26 mouse cellular contexts compared by ENCODE assay signal in the genomic region with DNA sequence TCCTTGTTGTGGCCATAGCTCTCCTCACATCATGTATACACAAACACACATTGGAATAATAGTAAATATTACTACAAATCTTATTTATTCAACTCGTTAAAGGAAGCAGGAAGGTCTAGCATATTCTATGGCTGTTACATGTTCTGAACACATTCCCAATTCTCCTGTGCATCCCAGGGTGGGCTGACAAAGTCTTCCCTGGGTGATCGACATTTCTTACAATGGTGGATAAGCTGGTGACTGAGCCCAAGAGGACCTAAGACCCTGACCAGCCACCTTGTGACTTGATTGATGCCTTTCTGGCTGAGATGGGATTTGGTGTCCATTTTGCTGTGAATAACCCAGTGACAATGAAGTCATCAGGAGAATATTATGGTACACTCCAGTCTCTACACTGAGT. TPM values are rescaled to one million over a fixed set of nuclear protein-coding genes. Genes with fewer than 3 reads are reported as not detected.
DNase-seq lines count a peak whose midpoint lies in the region; ATAC-seq and TF ChIP-seq lines count a peak whose summit lies in the region.
"Had no signal": no experiment of that assay in that cellular context is flagged by ENCODE, and none has a peak within 500 bp of the region (broad histone marks: within the 10 kb centered on the region; RNA-seq: fewer than 3 reads in every experiment).

No protein-coding gene starts in this region.

- WGBS in heart, adult 2 months = 74% methylated on average over 2 of the region's 2 CpGs
- 79% methylated on average over 2 of the region's 2 CpGs for WGBS in heart, embryonic 10.5 days
- WGBS in heart, embryonic 12.5 days = 74% methylated on average over 2 of the region's 2 CpGs
- 90% methylated on average over 2 of the region's 2 CpGs for WGBS in liver, adult 2 months

- no peak overlapping the region for H3K4me2 ChIP-seq in heart, embryonic 12.5 days

- H3K36me3 ChIP-seq in heart, adult 2 months (ENCODE audit: control insufficient read depth, insufficient read depth, low read length) = no peaks in the 10 kb centered on the region
- H3K36me3 ChIP-seq in heart, embryonic 10.5 days = no peaks in the 10 kb centered on the region
- H3K36me3 ChIP-seq in heart, embryonic 12.5 days = no peaks in the 10 kb centered on the region
- H3K36me3 ChIP-seq in liver, adult 2 months (ENCODE audit: control insufficient read depth, insufficient read depth, low read length) = no peaks in the 10 kb centered on the region
- H3K36me3 ChIP-seq: G1E had no signal

- no peak overlapping the region for H3K4me3 ChIP-seq in heart, adult 2 months
- H3K4me3 ChIP-seq in heart, embryonic 10.5 days = no peak overlapping the region
- no peak overlapping the region for H3K4me3 ChIP-seq in heart, embryonic 12.5 days
- no peak overlapping the region for H3K4me3 ChIP-seq in liver, adult 2 months (ENCODE audit: insufficient read depth, low read depth, low read length)

- no peaks in the 10 kb centered on the region for H3K4me1 ChIP-seq in heart, adult 2 months (ENCODE audit: control insufficient read depth, insufficient read depth, low read length)
- no peaks in the 10 kb centered on the region for H3K4me1 ChIP-seq in heart, embryonic 10.5 days
- no peaks in the 10 kb centered on the region for H3K4me1 ChIP-seq in heart, embryonic 12.5 days (replicated peaks)
- peaks cover 20% of the 10 kb centered on the region for H3K4me1 ChIP-seq in liver, adult 2 months (ENCODE audit: control insufficient read depth, insufficient read depth, low read length)

- TF ChIP-seq EP300 in heart, adult 2 months (IDR thresholded peaks at IDR 0.05; ENCODE audit: insufficient read depth, low read depth, low read length) = no peak

- no peak for TF ChIP-seq CTCF in heart, adult 2 months (IDR thresholded peaks at IDR 0.05)
- TF ChIP-seq CTCF in liver, adult 2 months (IDR thresholded peaks at IDR 0.05; ENCODE audit: low read depth, low read length) = no peak

- peak; percentile 63 for DNase-seq in heart, adult 11 months
- DNase-seq in heart, adult 2 months = no peak
- peak; percentile 71 for DNase-seq in heart, embryonic 10.5 days (ENCODE audit: low spot score)
- no peak for DNase-seq in liver, adult 2 months (ENCODE audit: extremely low read depth, low read depth, low spot score)
- DNase-seq in liver = no peak
- DNase-seq: adrenal gland, adult 2 months; adrenal gland, adult 8-10 months; adrenal gland, postnatal 10 days; adrenal gland, postnatal 14 days; adrenal gland, postnatal 25 days; adrenal gland, postnatal 36 days; B cell, adult 2 months; cerebellum, adult 11 months; cerebellum, adult 11-12 months; cerebellum, adult 18-20 months had no signal

- no peak for TF ChIP-seq POLR2A in heart, adult 2 months (IDR thresholded peaks at IDR 0.05; ENCODE audit: insufficient read depth, low read depth, low read length)
- no peak for TF ChIP-seq POLR2A in liver, adult 2 months (IDR thresholded peaks at IDR 0.05; ENCODE audit: extremely low read depth, insufficient read depth, low read length)

- ATAC-seq in heart, embryonic 12.5 days (ENCODE audit: insufficient number of reproducible peaks, low FRiP score) = no peak
- ATAC-seq: activated CD4-positive, CD25-positive, alpha-beta regulatory T cell, adult 4 months; CD4-positive, CD25-positive, alpha-beta regulatory T cell, adult 4 months; Patski had no signal

- H3K9ac ChIP-seq in heart, adult 2 months (ENCODE audit: low read depth, low read length) = no peak overlapping the region
- no peak overlapping the region for H3K9ac ChIP-seq in heart, embryonic 12.5 days
- H3K9ac ChIP-seq in liver, adult 2 months (ENCODE audit: low read depth, low read length) = no peak overlapping the region

- H3K9me3 ChIP-seq in heart, embryonic 10.5 days = peaks cover 5% of the 10 kb centered on the region; the same call in 1 of the 2 replicates
- H3K9me3 ChIP-seq in heart, embryonic 12.5 days (replicated peaks) = peaks cover 17% of the 10 kb centered on the region

- intact Hi-C loops in heart, adult 2 months (cut with DNase I) = no loop called here

- H3K27ac ChIP-seq in heart, adult 2 months = no peak overlapping the region
- no peak overlapping the region for H3K27ac ChIP-seq in heart, embryonic 10.5 days
- no peak overlapping the region for H3K27ac ChIP-seq in heart, embryonic 12.5 days (ENCODE audit: poor library complexity, severe bottlenecking)
- H3K27ac ChIP-seq in liver, adult 2 months (replicated peaks; ENCODE audit: insufficient read depth, low read depth, low read length) = peak overlapping the region; percentile 79

- no peaks in the 10 kb centered on the region for H3K27me3 ChIP-seq in heart, adult 2 months (ENCODE audit: control insufficient read depth, insufficient read depth, low read length)
- no peaks in the 10 kb centered on the region for H3K27me3 ChIP-seq in heart, embryonic 10.5 days (ENCODE audit: insufficient read depth, poor library complexity, severe bottlenecking)
- no peaks in the 10 kb centered on the region for H3K27me3 ChIP-seq in heart, embryonic 12.5 days (replicated peaks)
- H3K27me3 ChIP-seq in liver, adult 2 months (ENCODE audit: control insufficient read depth, insufficient read depth, low read length) = no peaks in the 10 kb centered on the region
- H3K27me3 ChIP-seq: Patski had no signal

- H3K79me2 ChIP-seq in heart, adult 2 months (replicated peaks; ENCODE audit: control insufficient read depth, insufficient read depth, low read length) = no peaks in the 10 kb centered on the region
- no peaks in the 10 kb centered on the region for H3K79me2 ChIP-seq in liver, adult 2 months (ENCODE audit: control insufficient read depth, insufficient read depth, low read length)

RNA-seq across cellular contexts. Expression of gene Cyp2d9, which starts 2.4 kb away (rescaled TPM):
- total RNA-seq in heart, adult 2 months (2021) = not detected
- polyA plus RNA-seq in heart, adult 2 months (2012; rRNA removed) = 0.16 TPM in 1 of 2 replicates, not detected in the other
- polyA plus RNA-seq in heart, embryonic 10.5 days (2016; fragmentation: Nextera tagmentation; extraction: Ambion mirVana) = not detected in 2 replicates
- polyA plus RNA-seq in heart, embryonic 12.5 days (2016; fragmentation: Nextera tagmentation; extraction: Ambion mirVana) = not detected in 2 replicates
- 46.2 and 99.8 TPM in 2 replicates for total RNA-seq in liver, adult 2 months (2014; rRNA removed)
- 103 and 162 TPM in 2 replicates for polyA plus RNA-seq in liver, adult 2 months (2012; rRNA removed)
- total RNA-seq: adrenal gland, adult 18-20 months; adrenal gland, postnatal 25 days; CH12.LX; ES-E14; MEL had no signal
- polyA plus RNA-seq: activated CD4-positive, CD25-positive, alpha-beta regulatory T cell, adult 4 months; adrenal gland, adult 2 months; brain, embryonic 14.5 days; C2C12; CD4-positive, CD25-positive, alpha-beta regulatory T cell, adult 4 months; G1E; Patski had no signal

RNA-seq across cellular contexts. Expression of gene Cyp2d10, which starts 28.6 kb away (rescaled TPM):
- total RNA-seq in heart, adult 2 months (2021) = under 1 TPM; 0.26 to 0.34 TPM
- 0.08 and 0.38 TPM in 2 replicates for polyA plus RNA-seq in heart, adult 2 months (2012; rRNA removed)
- 0.75 TPM in 1 of 2 replicates, not detected in the other for polyA plus RNA-seq in heart, embryonic 10.5 days (2016; fragmentation: Nextera tagmentation; extraction: Ambion mirVana)
- polyA plus RNA-seq in heart, embryonic 12.5 days (2016; fragmentation: Nextera tagmentation; extraction: Ambion mirVana) = 0.15 TPM in 1 of 2 replicates, not detected in the other
- total RNA-seq in liver, adult 2 months (2014; rRNA removed) = 729 and 912 TPM in 2 replicates
- 1,682 and 1,823 TPM in 2 replicates for polyA plus RNA-seq in liver, adult 2 months (2012; rRNA removed)
- total RNA-seq: adrenal gland, adult 18-20 months; CH12.LX; ES-E14; MEL had no signal
- polyA plus RNA-seq: activated CD4-positive, CD25-positive, alpha-beta regulatory T cell, adult 4 months; brain, embryonic 14.5 days; C2C12; CD4-positive, CD25-positive, alpha-beta regulatory T cell, adult 4 months; G1E had no signal

RNA-seq across cellular contexts. Expression of gene Cyp2d11, which starts 41.8 kb away (rescaled TPM):
- under 1 TPM in 1 of 2 experiments, not detected in 1; 0.18 TPM for total RNA-seq in heart, adult 2 months (2021)
- not detected in 2 replicates for polyA plus RNA-seq in heart, adult 2 months (2012; rRNA removed)
- polyA plus RNA-seq in heart, embryonic 10.5 days (2016; fragmentation: Nextera tagmentation; extraction: Ambion mirVana) = not detected in 2 replicates
- polyA plus RNA-seq in heart, embryonic 12.5 days (2016; fragmentation: Nextera tagmentation; extraction: Ambion mirVana) = not detected in 2 replicates
- 0.46 and 0.54 TPM in 2 replicates for total RNA-seq in liver, adult 2 months (2014; rRNA removed)
- polyA plus RNA-seq in liver, adult 2 months (2012; rRNA removed) = 0.32 and 0.91 TPM in 2 replicates
- total RNA-seq: adrenal gland, postnatal 14 days; adrenal gland, postnatal 36 days; CH12.LX; ES-E14; G1E; MEL had no signal
- polyA plus RNA-seq: activated CD4-positive, CD25-positive, alpha-beta regulatory T cell, adult 4 months; adrenal gland, adult 2 months; brain, embryonic 14.5 days; C2C12; CD4-positive, CD25-positive, alpha-beta regulatory T cell, adult 4 months; G1E; Patski had no signal

RNA-seq across cellular contexts. Expression of gene Cyp2d22, which starts 55.5 kb away (rescaled TPM):
- 10 to 100 TPM; 25.5 to 27.0 TPM for total RNA-seq in heart, adult 2 months (2021)
- 44.0 and 48.4 TPM in 2 replicates for polyA plus RNA-seq in heart, adult 2 months (2012; rRNA removed)
- 3.2 and 3.9 TPM in 2 replicates for polyA plus RNA-seq in heart, embryonic 10.5 days (2016; fragmentation: Nextera tagmentation; extraction: Ambion mirVana)
- polyA plus RNA-seq in heart, embryonic 12.5 days (2016; fragmentation: Nextera tagmentation; extraction: Ambion mirVana) = 7.3 and 8.0 TPM in 2 replicates
- 83.3 and 105 TPM in 2 replicates for total RNA-seq in liver, adult 2 months (2014; rRNA removed)
- 316 and 337 TPM in 2 replicates for polyA plus RNA-seq in liver, adult 2 months (2012; rRNA removed)
- total RNA-seq: MEL had no signal
- polyA plus RNA-seq: G1E had no signal

Comparison
In these comparisons a context has a peak if more than half of its experiments do, and no peak if none do; other contexts are left out.
1. DNase-seq: peak in heart, adult 11 months (single experiment) and heart, embryonic 10.5 days (single experiment); none in heart, adult 2 months (0 of 2), liver, adult 2 months (single experiment) and liver (single experiment).
2. RNA of gene Cyp2d9, which starts 2.4 kb away (polyA plus RNA-seq): 103 to 162 TPM in liver, adult 2 months; 0.16 TPM in heart, adult 2 months, not detected in heart, embryonic 10.5 days and not detected in heart, embryonic 12.5 days; every median in the first group is over 10 times any median in the second.
3. RNA of gene Cyp2d10, which starts 28.6 kb away (polyA plus RNA-seq): 1,682 to 1,823 TPM in liver, adult 2 months; 0.75 TPM in heart, embryonic 10.5 days, 0.15 TPM in heart, embryonic 12.5 days and 0.08 to 0.38 TPM in heart, adult 2 months; every median in the first group is over 100 times any median in the second.